Mouse (Mus musculus) liver, embryonic 16.5 days (tissue): ENCODE results near the gene Sertad1. TPM values are rescaled to one million over a fixed set of nuclear protein-coding genes. Genes with fewer than 3 reads are reported as not detected.
A peak's percentile ranks its signal among the peaks of the same experiment; 100 is the strongest.

ENCODE experiments used
- ATAC-seq: fragments of 200-750 bp; cut with Nextera tagmentation; 2 replicates; pipeline ENCODE4 v1.8.0; 2017; ENCODE audit warnings: low read depth, mild to moderate bottlenecking, moderate number of reproducible peaks, moderate library complexity
- H3K27ac ChIP-seq: fragments of 300-500 bp; sonication (generic); 2 replicates; pipeline ENCODE4 v1.5.1; 2014; ENCODE audit warnings: mild to moderate bottlenecking, low read length
- H3K27me3 ChIP-seq: fragments of 300-500 bp; sonication (generic); 2 replicates; pipeline ENCODE4 v1.6.1; 2014; ENCODE audit warnings: low read depth, low read length, mixed read lengths; ENCODE audit not compliant: control insufficient read depth, insufficient read depth
- H3K36me3 ChIP-seq: fragments of 300-500 bp; sonication (generic); 2 replicates; pipeline ENCODE4 v1.6.1; 2014; ENCODE audit warnings: mild to moderate bottlenecking; ENCODE audit not compliant: control insufficient read depth, insufficient read depth
- H3K4me1 ChIP-seq: fragments of 300-500 bp; sonication (generic); 2 replicates; pipeline ENCODE4 v1.6.1; 2014; ENCODE audit warnings: low read depth, low read length, mixed read lengths; ENCODE audit not compliant: control insufficient read depth
- H3K4me2 ChIP-seq: fragments of 300-500 bp; sonication (generic); 2 replicates; pipeline ENCODE4 v1.6.1; 2014; ENCODE audit warnings: low read depth, low read length, mixed read lengths
- H3K4me3 ChIP-seq: fragments of 300-500 bp; sonication (generic); 2 replicates; pipeline ENCODE4 v1.5.1; 2014; ENCODE audit warnings: low read depth, mild to moderate bottlenecking, low read length
- H3K9ac ChIP-seq: fragments of 300-500 bp; sonication (generic); 2 replicates; pipeline ENCODE4 v1.6.1; 2014; ENCODE audit warnings: low read depth, low read length
- H3K9me3 ChIP-seq: fragments of 300-500 bp; sonication (generic); replicated peaks from 2 replicates; pipeline ENCODE4 v1.6.1; 2016; ENCODE audit warnings: low read length; ENCODE audit not compliant: control insufficient read depth
- WGBS: fragments of 180-500 bp; shearing (Covaris S2); extraction: QIAGEN DNeasy Blood & Tissue Kit; methylation state at CpG from one replicate; pipeline ENCODE4 v1.1.7; 2014; ENCODE audit not compliant: insufficient replicate concordance; 5-methylcytosine and 5-hydroxymethylcytosine counted together
- polyA plus RNA-seq: library from polyadenylated mRNA; unstranded; fragments of >200 nt; fragmentation: Nextera tagmentation; extraction: Ambion mirVana; gene quantifications from 2 replicates; pipeline ENCODE4 v1.2.1, GENCODE M21; 2015

Sertad1 gene
- polyA plus RNA-seq, 1 experiment from 2014 or later = 31.6 TPM

GRCm38 (mm10) chr7:27479750-27480149, 7.0 kb upstream of the Sertad1 start:
- Histone ChIP-seq H3K4me3 (peak overlapping the region; percentile 26; the same call in 1 of the 2 replicates), H3K9me3 (no peaks in the 10 kb centered on the region), H3K4me2 (peak overlapping the region; percentile 81), H3K27ac (peak overlapping the region; percentile 92), H3K27me3 (no peaks in the 10 kb centered on the region), H3K36me3 (peaks cover 24% of the 10 kb centered on the region), H3K4me1 (peaks cover 79% of the 10 kb centered on the region), H3K9ac (peak overlapping the region; percentile 24; the same call in 1 of the 2 replicates)
- ATAC-seq = no peak
- 66% methylated on average over 1 of the region's 1 CpGs for WGBS

- Histone ChIP-seq H3K36me3 (peaks cover 24% of the 10 kb centered on the region), H3K9ac (peak overlapping the region; percentile 73), H3K4me1 (peaks cover 80% of the 10 kb centered on the region), H3K27me3 (no peaks in the 10 kb centered on the region), H3K27ac (peak overlapping the region; percentile 92), H3K9me3 (no peaks in the 10 kb centered on the region), H3K4me2 (peak overlapping the region; percentile 81), H3K4me3 (peak overlapping the region; percentile 54)
- WGBS = 66% methylated on average over 3 of the region's 3 CpGs
- ATAC-seq = no peak
Observed at GRCm38 (mm10) chr7:27480506-27480905, 6.2 kb upstream of the Sertad1 start.

GRCm38 (mm10) chr7:27480927-27481626, 5.6 kb upstream of the Sertad1 start:
- Histone ChIP-seq H3K27ac (peak overlapping the region; percentile 92), H3K27me3 (no peaks in the 10 kb centered on the region), H3K4me1 (peaks cover 78% of the 10 kb centered on the region), H3K36me3 (peaks cover 20% of the 10 kb centered on the region), H3K4me3 (peak overlapping the region; percentile 54), H3K9ac (peak overlapping the region; percentile 73), H3K9me3 (no peaks in the 10 kb centered on the region), H3K4me2 (peak overlapping the region; percentile 81)
- 15% methylated on average over 11 of the region's 11 CpGs for WGBS
- no peak for ATAC-seq

- Histone ChIP-seq H3K9me3 (no peaks in the 10 kb centered on the region), H3K4me1 (peaks cover 73% of the 10 kb centered on the region), H3K36me3 (peaks cover 15% of the 10 kb centered on the region), H3K9ac (peak overlapping the region; percentile 73), H3K27ac (peak overlapping the region; percentile 92), H3K4me2 (peak overlapping the region; percentile 81), H3K4me3 (peak overlapping the region; percentile 54), H3K27me3 (no peaks in the 10 kb centered on the region)
- WGBS = 0% methylated on average over 12 of the region's 12 CpGs
- peak; percentile 98 for ATAC-seq
Observed at GRCm38 (mm10) chr7:27481627-27481969, 5.1 kb upstream of the Sertad1 start.

GRCm38 (mm10) chr7:27483860-27484259, 2.9 kb upstream of the Sertad1 start:
- WGBS = 73% methylated on average over 4 of the region's 4 CpGs
- Histone ChIP-seq H3K27me3 (no peaks in the 10 kb centered on the region), H3K4me2 (no peak overlapping the region), H3K36me3 (no peaks in the 10 kb centered on the region), H3K4me3 (no peak overlapping the region), H3K4me1 (peaks cover 66% of the 10 kb centered on the region), H3K9me3 (no peaks in the 10 kb centered on the region), H3K9ac (no peak overlapping the region), H3K27ac (no peak overlapping the region)
- ATAC-seq = no peak

GRCm38 (mm10) chr7:27486102-27486769, 474 bp upstream of the Sertad1 start:
- Histone ChIP-seq H3K9ac (peak overlapping the region; percentile 77), H3K27ac (peak overlapping the region; percentile 96), H3K4me2 (peak overlapping the region; percentile 90), H3K36me3 (peaks cover 10% of the 10 kb centered on the region), H3K27me3 (no peaks in the 10 kb centered on the region), H3K4me1 (peaks cover 65% of the 10 kb centered on the region), H3K9me3 (no peaks in the 10 kb centered on the region), H3K4me3 (peak overlapping the region; percentile 93)
- ATAC-seq = no peak
- WGBS = 2% methylated on average over 13 of the region's 13 CpGs

GRCm38 (mm10) chr7:27487740-27488268, 1.1 kb downstream of the Sertad1 start:
- peaks cover 60% of the 10 kb centered on the region for H3K4me1 ChIP-seq
- H3K36me3 ChIP-seq = peaks cover 10% of the 10 kb centered on the region
- peak overlapping the region; percentile 90 for H3K4me2 ChIP-seq
- H3K9ac ChIP-seq = peak overlapping the region; percentile 94
- ATAC-seq = no peak
- H3K9me3 ChIP-seq = no peaks in the 10 kb centered on the region
- peak overlapping the region; percentile 93 for H3K4me3 ChIP-seq
- H3K27ac ChIP-seq = peak overlapping the region; percentile 97
- H3K27me3 ChIP-seq = no peaks in the 10 kb centered on the region
- 2% methylated on average over 13 of the region's 13 CpGs for WGBS

- H3K4me3 ChIP-seq = no peak overlapping the region; the same call in 1 of the 2 replicates
- H3K36me3 ChIP-seq = peaks cover 10% of the 10 kb centered on the region
- peaks cover 52% of the 10 kb centered on the region for H3K4me1 ChIP-seq
- WGBS = 86% methylated on average over 25 of the region's 25 CpGs
- H3K9me3 ChIP-seq = no peaks in the 10 kb centered on the region
- H3K4me2 ChIP-seq = peak overlapping the region; percentile 88; the same call in 1 of the 2 replicates
- peak overlapping the region; percentile 97 for H3K27ac ChIP-seq
- ATAC-seq = no peak
- H3K9ac ChIP-seq = peak overlapping the region; percentile 78; the same call in 1 of the 2 replicates
- H3K27me3 ChIP-seq = no peaks in the 10 kb centered on the region
Observed at GRCm38 (mm10) chr7:27489270-27489869, 2.7 kb downstream of the Sertad1 start.
